Mouse (Mus musculus) kidney, adult 2 months (tissue): ENCODE measurements around the gene Hspa8.

Source experiments
- CTCF ChIP-seq: fragments of 200-500 bp; conservative IDR thresholded peaks from 2 replicates; pipeline ENCODE4 v1.5.1; 2011; ENCODE audit warnings: low read depth, mild to moderate bottlenecking, control low read depth, low read length, moderate library complexity, mixed read lengths; ENCODE audit not compliant: insufficient read depth, insufficient read length
- POLR2A ChIP-seq: fragments of 200-500 bp; IDR thresholded peaks from one replicate; pipeline ENCODE4 v1.6.1; 2011; ENCODE audit warnings: low read depth, low read length, control low read depth

DNA sequence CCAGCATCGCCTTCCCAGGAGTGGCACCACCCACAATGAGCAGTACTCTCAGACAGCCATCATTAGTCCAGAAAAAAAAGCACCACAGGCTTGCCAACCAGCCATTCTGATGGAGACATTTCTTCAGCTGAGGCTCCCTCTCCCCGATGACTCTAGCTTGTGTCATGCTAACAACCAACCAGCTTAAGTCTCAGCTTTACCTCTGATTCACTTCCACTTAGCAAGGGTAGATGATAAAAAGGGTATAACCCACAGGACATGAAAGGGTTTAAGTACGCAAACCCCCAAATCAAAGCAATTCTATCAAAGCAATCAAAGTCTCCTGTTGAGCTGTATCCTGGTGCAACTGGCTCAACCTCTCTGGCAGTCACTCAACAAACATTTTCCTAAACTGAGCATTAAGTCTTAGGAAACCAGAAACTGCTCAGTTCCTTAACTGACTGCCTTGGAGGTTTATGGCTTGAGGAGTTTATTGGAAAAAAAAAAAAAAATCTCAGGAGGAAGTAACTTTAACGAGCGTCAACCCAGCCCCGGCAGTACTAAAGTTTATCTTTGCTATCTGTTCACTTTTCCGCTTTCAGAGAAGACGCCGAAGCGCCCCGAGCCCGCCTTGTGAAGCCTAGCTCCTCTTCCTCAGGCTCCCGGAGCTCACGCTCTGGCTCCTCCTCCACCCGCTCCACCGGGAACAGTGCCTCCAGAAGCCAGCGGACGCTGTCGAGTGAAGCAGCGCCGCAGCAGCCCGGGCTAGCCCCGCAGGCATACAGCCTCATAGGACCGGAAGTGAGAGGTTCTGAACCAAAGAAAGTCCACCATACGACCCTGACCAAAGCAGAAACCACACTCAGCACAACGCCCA lies 18.8 kb upstream of the Hspa8 start:
- no peak for TF ChIP-seq POLR2A
- TF ChIP-seq CTCF, result no peak
